In genomic region chr19:40490765-40491164, GRCm38 (mm10) we compare ENCODE assay signal across 9 mouse cellular contexts. TPM values are rescaled to one million over a fixed set of nuclear protein-coding genes. Genes with fewer than 3 reads are reported as not detected.
A peak's percentile ranks its signal among the peaks of the same experiment; 100 is the strongest.
DNase-seq lines count a peak whose midpoint lies in the region; ATAC-seq and TF ChIP-seq lines count a peak whose summit lies in the region.
"Had no signal": no experiment of that assay in that cellular context is flagged by ENCODE, and none has a peak within 500 bp of the region (broad histone marks: within the 10 kb centered on the region; RNA-seq: fewer than 3 reads in every experiment).

No protein-coding gene starts in this region.

- WGBS in forebrain, postnatal 0 days, result 85% methylated on average over 8 of the region's 8 CpGs
- 81% methylated on average over 8 of the region's 8 CpGs for WGBS in forebrain, embryonic 12.5 days
- 40% methylated on average over 8 of the region's 8 CpGs for WGBS in lung, embryonic 14.5 days
- 53% methylated on average over 8 of the region's 8 CpGs for WGBS in intestine, embryonic 15.5 days
- WGBS in stomach, embryonic 15.5 days, result 56% methylated on average over 8 of the region's 8 CpGs

- H3K36me3 ChIP-seq in forebrain, postnatal 0 days (ENCODE audit: insufficient read depth), result no peaks in the 10 kb centered on the region
- no peaks in the 10 kb centered on the region for H3K36me3 ChIP-seq in forebrain, embryonic 12.5 days (replicated peaks)
- no peaks in the 10 kb centered on the region for H3K36me3 ChIP-seq in lung, embryonic 14.5 days (ENCODE audit: insufficient read depth)
- no peaks in the 10 kb centered on the region for H3K36me3 ChIP-seq in intestine, embryonic 15.5 days
- no peaks in the 10 kb centered on the region for H3K36me3 ChIP-seq in stomach, embryonic 15.5 days
- H3K36me3 ChIP-seq: embryonic facial prominence, embryonic 12.5 days had no signal

- H3K27ac ChIP-seq in forebrain, postnatal 0 days (ENCODE audit: low read depth, low read length), result peak overlapping the region; percentile 40; the same call in 1 of the 2 replicates
- H3K27ac ChIP-seq in forebrain, embryonic 12.5 days, result no peak overlapping the region
- H3K27ac ChIP-seq in lung, embryonic 14.5 days (ENCODE audit: low read depth), result peak overlapping the region; percentile 38; the same call in 1 of the 2 replicates
- peak overlapping the region; percentile 73 for H3K27ac ChIP-seq in intestine, embryonic 15.5 days
- H3K27ac ChIP-seq in stomach, embryonic 15.5 days, result peak overlapping the region; percentile 67; the same call in 1 of the 2 replicates
- H3K27ac ChIP-seq: embryonic facial prominence, embryonic 12.5 days had no signal

- TF ChIP-seq CTCF in forebrain, postnatal 0 days (IDR thresholded peaks at IDR 0.05; ENCODE audit: low read depth), result no peak
- peak; percentile 31; the same call in 1 of the 2 replicates for TF ChIP-seq CTCF in lung, embryonic 14.5 days (IDR thresholded peaks at IDR 0.05; ENCODE audit: low read depth)

- H3K4me2 ChIP-seq in forebrain, postnatal 0 days (ENCODE audit: low read depth), result no peak overlapping the region
- H3K4me2 ChIP-seq in forebrain, embryonic 12.5 days, result no peak overlapping the region
- H3K4me2 ChIP-seq in lung, embryonic 14.5 days, result no peak overlapping the region
- H3K4me2 ChIP-seq in intestine, embryonic 15.5 days (replicated peaks), result no peak overlapping the region
- no peak overlapping the region for H3K4me2 ChIP-seq in stomach, embryonic 15.5 days
- H3K4me2 ChIP-seq: embryonic facial prominence, embryonic 12.5 days had no signal

- H3K27me3 ChIP-seq in forebrain, postnatal 0 days (ENCODE audit: insufficient read depth, low read length), result no peaks in the 10 kb centered on the region
- no peaks in the 10 kb centered on the region for H3K27me3 ChIP-seq in forebrain, embryonic 12.5 days
- no peaks in the 10 kb centered on the region for H3K27me3 ChIP-seq in lung, embryonic 14.5 days (ENCODE audit: insufficient read depth, low read length)
- no peaks in the 10 kb centered on the region for H3K27me3 ChIP-seq in intestine, embryonic 15.5 days (replicated peaks)
- no peaks in the 10 kb centered on the region for H3K27me3 ChIP-seq in stomach, embryonic 15.5 days (replicated peaks)
- H3K27me3 ChIP-seq: embryonic facial prominence, embryonic 12.5 days had no signal

- peaks cover 9% of the 10 kb centered on the region; the same call in 1 of the 2 replicates for H3K4me1 ChIP-seq in forebrain, postnatal 0 days (ENCODE audit: insufficient read depth)
- peaks cover 29% of the 10 kb centered on the region for H3K4me1 ChIP-seq in forebrain, embryonic 12.5 days
- peaks cover 34% of the 10 kb centered on the region for H3K4me1 ChIP-seq in lung, embryonic 14.5 days (ENCODE audit: insufficient read depth)
- peaks cover 44% of the 10 kb centered on the region for H3K4me1 ChIP-seq in intestine, embryonic 15.5 days (replicated peaks)
- H3K4me1 ChIP-seq in stomach, embryonic 15.5 days, result peaks cover 38% of the 10 kb centered on the region

- no peaks in the 10 kb centered on the region for H3K9me3 ChIP-seq in forebrain, postnatal 0 days (ENCODE audit: low read length)
- H3K9me3 ChIP-seq in forebrain, embryonic 12.5 days, result no peaks in the 10 kb centered on the region
- no peaks in the 10 kb centered on the region for H3K9me3 ChIP-seq in lung, embryonic 14.5 days (ENCODE audit: low read depth, low read length)
- no peaks in the 10 kb centered on the region for H3K9me3 ChIP-seq in intestine, embryonic 15.5 days
- H3K9me3 ChIP-seq in stomach, embryonic 15.5 days, result no peaks in the 10 kb centered on the region
- H3K9me3 ChIP-seq: embryonic facial prominence, embryonic 12.5 days had no signal

- H3K4me3 ChIP-seq in forebrain, postnatal 0 days (ENCODE audit: low read depth, low read length), result no peak overlapping the region
- no peak overlapping the region for H3K4me3 ChIP-seq in forebrain, embryonic 12.5 days (replicated peaks)
- H3K4me3 ChIP-seq in lung, embryonic 14.5 days (ENCODE audit: low read depth, low read length), result no peak overlapping the region
- no peak overlapping the region for H3K4me3 ChIP-seq in intestine, embryonic 15.5 days (replicated peaks)
- H3K4me3 ChIP-seq in stomach, embryonic 15.5 days (replicated peaks), result no peak overlapping the region
- H3K4me3 ChIP-seq: embryonic facial prominence, embryonic 12.5 days had no signal

- H3K9ac ChIP-seq in forebrain, postnatal 0 days, result no peak overlapping the region
- H3K9ac ChIP-seq in forebrain, embryonic 12.5 days, result no peak overlapping the region
- no peak overlapping the region for H3K9ac ChIP-seq in lung, embryonic 14.5 days
- H3K9ac ChIP-seq in intestine, embryonic 15.5 days, result no peak overlapping the region
- no peak overlapping the region for H3K9ac ChIP-seq in stomach, embryonic 15.5 days
- H3K9ac ChIP-seq: embryonic facial prominence, embryonic 12.5 days had no signal

- ATAC-seq in forebrain, postnatal 0 days, result no peak
- ATAC-seq in forebrain, embryonic 12.5 days (ENCODE audit: low FRiP score), result no peak
- ATAC-seq in lung, embryonic 14.5 days (ENCODE audit: insufficient read depth), result peak; percentile 38; the same call in 1 of the 2 replicates
- peak; percentile 16; the same call in 1 of the 2 replicates for ATAC-seq in intestine, embryonic 15.5 days
- 0 out of 2 replicates have a peak, but pooled peaks have one; percentile 43 for ATAC-seq in stomach, embryonic 15.5 days (ENCODE audit: insufficient read depth, low FRiP score, low read depth)
- ATAC-seq in activated CD4-positive, CD25-positive, alpha-beta regulatory T cell, adult 4 months, result no peak

- no peak for DNase-seq in forebrain, postnatal 0 days
- peak; percentile 76 for DNase-seq in lung, embryonic 14.5 days
- no peak for DNase-seq in lung, postnatal 25 days (ENCODE audit: low spot score)
- no peak for DNase-seq in cerebellum, adult 11-12 months

RNA-seq across cellular contexts. Expression of gene Sorbs1, which starts 22.8 kb away (rescaled TPM):
- total RNA-seq in forebrain, postnatal 0 days (2014; rRNA removed), result 51.8 and 54.4 TPM in 2 replicates
- 46.8 and 74.9 TPM in 2 replicates for polyA plus RNA-seq in forebrain, postnatal 0 days (2015; fragmentation: Nextera tagmentation; extraction: Ambion mirVana)
- 66.8 and 69.3 TPM in 2 replicates for polyA plus RNA-seq in forebrain, embryonic 12.5 days (2016; fragmentation: Nextera tagmentation; extraction: Ambion mirVana)
- 46.6 and 50.7 TPM in 2 replicates for polyA plus RNA-seq in lung, embryonic 14.5 days (2014; fragmentation: Nextera tagmentation; extraction: Ambion mirVana)
- polyA plus RNA-seq in intestine, embryonic 15.5 days (2015; fragmentation: Nextera tagmentation; extraction: Ambion mirVana), result 72.1 and 76.3 TPM in 2 replicates
- 78.2 and 81.0 TPM in 2 replicates for polyA plus RNA-seq in stomach, embryonic 15.5 days (2015; fragmentation: Nextera tagmentation; extraction: Ambion mirVana)
- 10 to 100 TPM; 14.0 to 15.7 TPM for polyA plus RNA-seq in activated CD4-positive, CD25-positive, alpha-beta regulatory T cell, adult 4 months (2017; shearing (Covaris generic))

Comparison
In these comparisons a context has a peak if more than half of its experiments do, and no peak if none do; other contexts are left out.
1. ATAC-seq: peak in lung, embryonic 14.5 days (single experiment), intestine, embryonic 15.5 days (single experiment) and stomach, embryonic 15.5 days (single experiment); none in forebrain, postnatal 0 days (single experiment), forebrain, embryonic 12.5 days (single experiment) and activated CD4-positive, CD25-positive, alpha-beta regulatory T cell, adult 4 months (single experiment).